Mouse (Mus musculus) kidney, adult 2 months (tissue): Measurements from ENCODE around the gene Eef1a1. TPM values are rescaled to one million over a fixed set of nuclear protein-coding genes. Genes with fewer than 3 reads are reported as not detected.

ENCODE experiments used
- DNase-seq: peaks from one replicate; pipeline ENCODE4 v3.0.0; 2021
- H3K27ac ChIP-seq: fragments of 200-500 bp; 2 replicates; pipeline ENCODE4 v1.5.1; 2012; ENCODE audit warnings: low read depth, low read length, control low read depth, inconsistent platforms; ENCODE audit not compliant: insufficient read depth
- H3K27me3 ChIP-seq: fragments of 200-500 bp; replicated peaks from 2 replicates; pipeline ENCODE4 v1.6.1; 2012; ENCODE audit warnings: mild to moderate bottlenecking, moderate library complexity, low read length, inconsistent platforms; ENCODE audit not compliant: control insufficient read depth, insufficient read depth
- H3K36me3 ChIP-seq: fragments of 200-500 bp; 2 replicates; pipeline ENCODE4 v1.6.1; 2012; ENCODE audit warnings: mild to moderate bottlenecking, moderate library complexity, low read length, inconsistent platforms; ENCODE audit not compliant: control insufficient read depth, insufficient read depth
- H3K4me1 ChIP-seq: fragments of 200-500 bp; 2 replicates; pipeline ENCODE4 v1.6.1; 2011; ENCODE audit warnings: low read length; ENCODE audit not compliant: control insufficient read depth, insufficient read depth
- H3K4me3 ChIP-seq: fragments of 200-500 bp; 2 replicates; pipeline ENCODE4 v1.5.1; 2011; ENCODE audit warnings: mild to moderate bottlenecking, low read depth, low read length, control low read depth; ENCODE audit not compliant: insufficient read depth
- CTCF ChIP-seq: fragments of 200-500 bp; conservative IDR thresholded peaks from 2 replicates; pipeline ENCODE4 v1.5.1; 2011; ENCODE audit warnings: low read depth, mild to moderate bottlenecking, control low read depth, low read length, moderate library complexity, mixed read lengths; ENCODE audit not compliant: insufficient read depth, insufficient read length
- POLR2A ChIP-seq: fragments of 200-500 bp; IDR thresholded peaks from one replicate; pipeline ENCODE4 v1.6.1; 2011; ENCODE audit warnings: low read depth, low read length, control low read depth
- WGBS: fragments of 180-500 bp; shearing (Covaris S2); methylation state at CpG from one replicate; pipeline ENCODE4 v1.1.7; 2018; 5-methylcytosine and 5-hydroxymethylcytosine counted together
- polyA plus RNA-seq: library from polyadenylated mRNA; depleted of rRNA; stranded (reverse); fragments of >200 nt; gene quantifications from 2 replicates; pipeline ENCODE4 v1.2.3, GENCODE M21; 2012

Eef1a1 gene
- polyA plus RNA-seq, 1 experiment, result 4,503 TPM

- no peak overlapping the region for H3K4me3 ChIP-seq
- peak overlapping the region; percentile 54 for H3K27ac ChIP-seq
- no peaks in the 10 kb centered on the region for H3K36me3 ChIP-seq
- TF ChIP-seq POLR2A (no peak), CTCF (no peak)
- peaks cover 19% of the 10 kb centered on the region; the same call in 1 of the 2 replicates for H3K4me1 ChIP-seq
- H3K27me3 ChIP-seq, result no peaks in the 10 kb centered on the region
- WGBS, result 61% methylated on average over 7 of the region's 7 CpGs
- no peak for DNase-seq
Observed at GRCm38 (mm10) chr9:78506722-78507077, 17.7 kb upstream of the Eef1a1 start.

- Histone ChIP-seq H3K4me3 (no peak overlapping the region), H3K4me1 (peaks cover 19% of the 10 kb centered on the region; the same call in 1 of the 2 replicates), H3K36me3 (no peaks in the 10 kb centered on the region), H3K27me3 (no peaks in the 10 kb centered on the region), H3K27ac (peak overlapping the region; percentile 54)
- WGBS, result 38% methylated on average over 11 of the region's 11 CpGs
- TF ChIP-seq POLR2A (no peak), CTCF (no peak)
- DNase-seq, result peak; percentile 73
Observed at GRCm38 (mm10) chr9:78506002-78506721, 17.2 kb upstream of the Eef1a1 start.

GRCm38 (mm10) chr9:78505223-78505622 lies 16.3 kb upstream of the Eef1a1 start:
- DNase-seq, result no peak
- Histone ChIP-seq H3K27me3 (no peaks in the 10 kb centered on the region), H3K27ac (no peak overlapping the region), H3K4me3 (no peak overlapping the region), H3K36me3 (no peaks in the 10 kb centered on the region), H3K4me1 (peaks cover 20% of the 10 kb centered on the region; the same call in 1 of the 2 replicates)
- no peak for TF ChIP-seq CTCF
- TF ChIP-seq POLR2A, result no peak
- WGBS, result 89% methylated on average over 6 of the region's 6 CpGs

GRCm38 (mm10) chr9:78504679-78505078 lies 15.7 kb upstream of the Eef1a1 start:
- no peak overlapping the region for H3K27ac ChIP-seq
- 63% methylated on average over 3 of the region's 3 CpGs for WGBS
- DNase-seq, result no peak

GRCm38 (mm10) chr9:78504133-78504532 lies 15.2 kb upstream of the Eef1a1 start:
- 74% methylated on average over 4 of the region's 4 CpGs for WGBS
- Histone ChIP-seq H3K4me1 (peaks cover 22% of the 10 kb centered on the region; the same call in 1 of the 2 replicates), H3K27ac (no peak overlapping the region), H3K4me3 (no peak overlapping the region), H3K27me3 (no peaks in the 10 kb centered on the region), H3K36me3 (no peaks in the 10 kb centered on the region)
- DNase-seq, result no peak
- TF ChIP-seq POLR2A, result no peak
- TF ChIP-seq CTCF, result no peak

More at GRCm38 (mm10) chr9:78504679-78505078, 15.7 kb upstream of the Eef1a1 start:
- TF ChIP-seq POLR2A, result no peak
- no peak for TF ChIP-seq CTCF
- H3K27me3 ChIP-seq, result no peaks in the 10 kb centered on the region
- no peak overlapping the region for H3K4me3 ChIP-seq
- H3K4me1 ChIP-seq, result peaks cover 22% of the 10 kb centered on the region; the same call in 1 of the 2 replicates
- no peaks in the 10 kb centered on the region for H3K36me3 ChIP-seq

- TF ChIP-seq CTCF (no peak), POLR2A (no peak)
- DNase-seq, result peak; percentile 41
- Histone ChIP-seq H3K27me3 (no peaks in the 10 kb centered on the region), H3K4me3 (peak overlapping the region; percentile 18; the same call in 1 of the 2 replicates), H3K4me1 (peaks cover 22% of the 10 kb centered on the region; the same call in 1 of the 2 replicates), H3K27ac (peak overlapping the region; percentile 16; the same call in 1 of the 2 replicates), H3K36me3 (no peaks in the 10 kb centered on the region)
- WGBS, result 23% methylated on average over 6 of the region's 6 CpGs
Observed at GRCm38 (mm10) chr9:78503223-78504079, 14.5 kb upstream of the Eef1a1 start.

GRCm38 (mm10) chr9:78501284-78501683 lies 12.3 kb upstream of the Eef1a1 start:
- DNase-seq, result no peak
- H3K4me3 ChIP-seq, result no peak overlapping the region
- H3K27ac ChIP-seq, result no peak overlapping the region
- peaks cover 18% of the 10 kb centered on the region; the same call in 1 of the 2 replicates for H3K4me1 ChIP-seq
- no peaks in the 10 kb centered on the region for H3K36me3 ChIP-seq
- H3K27me3 ChIP-seq, result no peaks in the 10 kb centered on the region
- TF ChIP-seq CTCF (0 out of 2 replicates have a peak, but pooled peaks have one; percentile 18), POLR2A (no peak)
- 85% methylated on average over 4 of the region's 4 CpGs for WGBS
